Mouse (Mus musculus): ENCODE results near the gene Ppp1r9a. TPM values are rescaled to one million over a fixed set of nuclear protein-coding genes. Genes with fewer than 3 reads are reported as not detected.

The Ppp1r9a gene
- polyA plus RNA-seq, 1 experiment from 2014 or later, result 12.1 TPM

DNA sequence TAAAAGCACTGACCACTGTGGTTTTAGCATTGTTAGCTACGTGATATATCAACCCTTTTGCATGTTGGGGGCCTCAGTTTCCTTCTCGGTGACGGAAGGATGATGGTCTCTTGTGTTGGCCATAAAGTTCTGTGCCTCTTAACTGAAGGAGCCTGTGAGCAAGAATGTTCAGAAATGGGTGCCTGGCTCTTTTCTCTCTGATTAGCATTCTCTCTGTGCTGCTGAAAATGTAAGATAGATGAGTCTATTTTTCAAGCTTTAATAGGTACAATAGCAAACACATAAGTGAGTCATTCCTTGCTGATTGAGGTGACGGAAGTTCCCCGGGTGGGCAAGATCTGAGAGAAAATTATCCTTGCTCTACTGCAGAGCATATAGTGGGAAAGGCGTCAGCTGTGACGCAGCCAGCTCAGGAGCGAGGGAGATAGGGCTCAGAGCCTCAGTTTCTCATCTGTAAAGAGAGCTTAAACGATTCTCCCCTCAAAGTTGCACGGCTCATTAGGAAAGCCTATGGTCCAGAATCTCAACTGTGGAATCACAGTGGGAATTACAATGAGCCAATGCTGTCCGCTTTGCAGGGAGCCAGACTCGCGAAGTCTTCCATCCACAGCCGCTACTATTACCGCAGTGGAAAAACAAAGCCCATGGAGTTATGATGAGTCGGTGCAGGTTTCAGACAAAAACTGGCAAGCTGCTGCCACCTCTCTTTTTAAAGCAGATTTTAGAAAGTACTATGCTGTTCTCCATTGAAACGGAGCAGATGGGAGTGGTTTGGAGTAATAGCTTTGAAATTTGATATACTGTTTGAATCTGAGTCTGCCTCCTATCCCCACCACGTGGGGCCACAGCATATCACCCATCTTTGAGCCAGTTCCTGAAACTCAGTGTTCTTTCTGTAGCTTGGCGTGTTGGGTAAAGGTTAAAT is 275.5 kb downstream of the Ppp1r9a start:
- in situ Hi-C loops (cut with MboI; ENCODE audit: low pct_unique_long_range_greater_than_20kb), result no loop called here

DNA sequence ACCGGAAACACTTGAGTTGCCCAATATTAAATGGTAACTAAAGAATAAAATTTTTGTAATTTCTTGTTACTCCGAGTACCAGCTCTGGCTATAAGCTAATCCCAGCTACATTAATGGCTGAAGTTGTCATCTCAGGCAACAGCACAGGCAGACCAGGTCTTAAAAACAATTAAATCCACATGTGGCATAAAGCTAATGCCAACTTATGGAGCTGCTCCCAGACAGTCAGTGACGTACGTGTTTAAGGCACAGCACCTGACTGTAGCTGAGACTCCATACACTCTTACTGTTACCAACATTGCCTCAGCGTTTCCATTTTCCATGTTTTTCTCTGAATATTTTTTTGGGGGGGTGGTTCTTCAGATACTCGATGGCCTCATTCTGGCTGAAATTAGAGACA is 276.5 kb downstream of the Ppp1r9a start:
- ChIA-PET POLR2A (no interaction called here), CTCF (interaction anchor here (0.8 kb wide), 1 partner anchor 28 kb away, joined by 4 read pairs; no protein-coding TSS in a partner anchor)
- DNase-seq (ENCODE audit: low read depth, low spot score) (no peak), ATAC-seq (no peak)
- TF ChIP-seq CTCF (IDR thresholded peaks at IDR 0.05), result no peak
- in situ Hi-C loops (cut with MboI; ENCODE audit: low pct_unique_long_range_greater_than_20kb), result no loop called here
- H3K27me3 ChIP-seq, result no peaks in the 10 kb centered on the region

More for the DNA sequence above, 275.5 kb downstream of the Ppp1r9a start:
- H3K27me3 ChIP-seq, result no peaks in the 10 kb centered on the region
- POLR2A ChIA-PET, result no interaction called here
- DNase-seq (ENCODE audit: low read depth, low spot score) (peak; percentile 35), ATAC-seq (peak; percentile 69)
- CTCF ChIA-PET, result interaction anchor here (0.8 to 1.9 kb wide), 3 partner anchors 15 to 27 kb away, joined by 3 to 5 read pairs (median 4); no protein-coding TSS in a partner anchor
- TF ChIP-seq CTCF (IDR thresholded peaks at IDR 0.05), result no peak

DNA sequence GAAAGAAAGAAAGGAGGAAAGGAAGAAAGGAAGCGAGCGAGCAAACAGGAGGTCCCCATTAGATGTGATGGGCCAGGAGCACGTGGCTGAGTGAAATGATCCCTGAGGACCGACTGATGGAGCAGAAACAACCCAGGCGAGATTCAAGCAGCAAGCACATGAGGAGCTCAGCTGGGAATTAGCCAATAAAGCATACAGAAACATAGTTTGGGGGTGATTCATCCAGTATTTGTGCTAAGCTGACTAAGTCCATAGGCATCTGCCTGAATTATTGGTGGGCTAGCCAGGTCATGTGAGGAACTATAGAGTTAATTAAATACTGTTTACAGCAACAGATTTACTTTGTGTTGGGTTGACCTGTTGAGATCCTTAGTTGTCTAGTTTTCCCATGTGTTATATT is 277.9 kb downstream of the Ppp1r9a start:
- in situ Hi-C loops (cut with MboI; ENCODE audit: low pct_unique_long_range_greater_than_20kb), result no loop called here
- ATAC-seq (peak; percentile 51), DNase-seq (ENCODE audit: low read depth, low spot score) (peak; percentile 30)
- ChIA-PET CTCF (no interaction called here), POLR2A (no interaction called here)
- TF ChIP-seq CTCF (IDR thresholded peaks at IDR 0.05), result no peak
- no peaks in the 10 kb centered on the region for H3K27me3 ChIP-seq

DNA sequence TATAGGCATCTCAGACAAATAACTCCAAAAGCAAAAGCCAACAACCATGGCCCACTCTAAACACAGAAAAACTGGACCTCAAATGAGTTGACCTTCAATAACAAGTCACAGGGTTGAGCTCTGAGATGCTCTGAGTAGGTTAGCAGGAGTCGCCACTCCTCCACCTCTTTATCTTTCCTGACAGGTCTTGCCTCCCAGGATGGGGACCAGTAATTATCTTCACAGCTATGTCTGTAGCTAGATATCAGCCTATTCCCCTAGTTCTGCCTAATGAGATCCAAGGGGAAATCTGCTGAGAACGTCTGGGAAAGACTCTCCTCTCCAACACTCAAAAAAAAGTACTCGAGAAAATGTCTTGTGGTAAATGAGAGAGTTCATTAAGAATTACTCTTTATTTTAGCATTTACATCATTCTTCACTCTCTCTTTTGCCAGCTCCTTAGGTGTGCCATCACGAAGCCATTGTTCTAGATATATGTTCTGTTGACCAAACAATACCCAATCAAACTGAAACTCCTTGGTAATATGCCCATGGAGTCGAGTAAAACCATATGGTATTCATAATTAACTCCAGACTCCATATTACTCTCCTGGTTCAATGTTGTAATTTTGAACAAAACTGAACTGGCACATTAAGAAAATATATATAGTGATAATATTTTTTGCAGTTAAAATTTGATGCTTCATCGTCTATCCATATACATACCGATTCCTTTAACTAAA is 283.7 kb downstream of the Ppp1r9a start:
- in situ Hi-C loops (cut with MboI; ENCODE audit: low pct_unique_long_range_greater_than_20kb), result no loop called here
- ChIA-PET POLR2A (no interaction called here), CTCF (no interaction called here)
- DNase-seq (ENCODE audit: low read depth, low spot score) (no peak), ATAC-seq (no peak)
- no peaks in the 10 kb centered on the region for H3K27me3 ChIP-seq
- no peak for TF ChIP-seq CTCF (IDR thresholded peaks at IDR 0.05)

DNA sequence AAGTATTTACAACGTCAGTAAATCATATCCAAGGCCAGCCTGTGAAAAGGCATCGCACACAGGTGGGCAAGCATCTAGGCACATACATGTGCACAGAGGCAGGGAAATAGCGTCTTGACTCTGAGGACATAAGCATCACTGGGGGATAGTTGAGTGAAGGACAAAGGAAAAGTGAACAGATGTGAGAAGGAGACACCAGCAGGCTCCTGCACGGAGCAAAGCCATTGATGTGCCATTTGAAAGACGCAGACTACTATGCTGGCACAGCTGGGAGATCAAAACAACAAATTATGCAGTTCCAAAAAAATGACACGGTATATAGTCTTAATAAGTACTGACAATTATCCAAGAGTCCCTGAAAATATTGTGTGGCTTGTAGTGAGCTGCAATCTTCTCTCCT is 284.9 kb downstream of the Ppp1r9a start:
- ATAC-seq (no peak), DNase-seq (ENCODE audit: low read depth, low spot score) (no peak)
- ChIA-PET POLR2A (no interaction called here), CTCF (no interaction called here)
- TF ChIP-seq CTCF (IDR thresholded peaks at IDR 0.05), result no peak
- in situ Hi-C loops (cut with MboI; ENCODE audit: low pct_unique_long_range_greater_than_20kb), result no loop called here
- no peaks in the 10 kb centered on the region for H3K27me3 ChIP-seq

DNA sequence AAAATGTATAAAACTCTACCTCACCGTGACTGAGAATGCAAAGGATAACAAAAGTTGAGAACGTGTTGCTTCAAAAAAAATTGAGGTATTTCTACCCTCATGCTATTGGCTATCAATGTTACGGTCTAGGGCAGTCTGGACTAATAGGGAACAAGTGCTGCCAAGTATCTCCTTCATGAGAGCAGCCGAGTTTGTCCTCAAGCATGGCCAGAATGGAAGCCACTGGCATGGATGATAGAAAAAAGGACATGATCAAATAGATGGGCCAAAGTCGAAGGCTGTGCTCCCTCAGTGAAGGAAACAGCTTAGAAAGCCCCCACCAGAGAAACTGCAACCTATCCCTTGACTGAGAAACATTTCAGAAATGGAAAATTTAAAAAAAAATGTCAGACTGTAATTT is 285.3 kb downstream of the Ppp1r9a start:
- ATAC-seq (no peak), DNase-seq (ENCODE audit: low read depth, low spot score) (no peak)
- POLR2A ChIA-PET, result no interaction called here
- no peak for TF ChIP-seq CTCF (IDR thresholded peaks at IDR 0.05)
- CTCF ChIA-PET, result no interaction called here
- H3K27me3 ChIP-seq, result no peaks in the 10 kb centered on the region
- in situ Hi-C loops (cut with MboI; ENCODE audit: low pct_unique_long_range_greater_than_20kb), result no loop called here

DNA sequence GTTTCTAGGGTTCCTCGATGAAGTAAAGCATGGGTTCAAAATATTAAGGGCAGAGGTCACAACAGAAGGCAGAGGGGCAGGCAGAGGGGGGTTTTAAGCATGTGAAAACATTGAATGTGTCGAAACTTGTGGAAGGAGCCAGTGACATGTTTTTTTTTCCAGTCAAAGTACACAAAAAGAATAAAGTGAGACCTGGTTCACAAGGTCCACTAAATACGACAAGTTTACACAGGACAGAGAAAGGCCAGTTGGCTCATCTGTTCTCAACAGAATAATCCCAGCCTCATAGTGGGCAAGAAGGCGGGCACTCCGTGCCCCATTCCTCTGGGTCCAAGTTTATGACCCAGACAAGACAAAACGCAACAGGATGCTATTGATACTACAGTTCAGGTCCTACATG is 286.2 kb downstream of the Ppp1r9a start:
- in situ Hi-C loops (cut with MboI; ENCODE audit: low pct_unique_long_range_greater_than_20kb), result no loop called here
- no peaks in the 10 kb centered on the region for H3K27me3 ChIP-seq
- ChIA-PET CTCF (no interaction called here), POLR2A (no interaction called here)
- DNase-seq (ENCODE audit: low read depth, low spot score) (no peak), ATAC-seq (no peak)
- no peak for TF ChIP-seq CTCF (IDR thresholded peaks at IDR 0.05)

DNA sequence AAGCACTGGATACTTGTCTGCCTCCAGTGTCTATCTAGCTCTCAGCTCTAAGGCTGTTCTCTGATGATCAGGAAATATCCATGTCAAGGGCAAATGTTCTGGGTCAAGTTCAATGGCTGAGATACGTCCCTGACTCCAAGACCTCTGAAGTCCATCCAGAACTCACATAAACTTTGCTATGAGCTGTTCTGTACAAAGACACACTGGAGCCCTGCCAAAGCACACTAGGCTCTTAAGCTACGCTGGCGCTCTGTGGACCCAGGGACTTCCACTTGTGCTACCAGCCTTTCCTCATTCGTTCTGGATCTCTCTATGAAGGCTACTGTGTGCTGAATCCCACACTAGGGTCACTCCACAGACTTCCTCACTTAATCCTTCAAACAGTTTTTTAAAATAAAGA is 286.8 kb downstream of the Ppp1r9a start:
- no peaks in the 10 kb centered on the region for H3K27me3 ChIP-seq
- ChIA-PET CTCF (interaction anchor here (1.2 kb wide), 1 partner anchor 22 kb away, joined by 4 read pairs; no protein-coding TSS in a partner anchor), POLR2A (no interaction called here)
- in situ Hi-C loops (cut with MboI; ENCODE audit: low pct_unique_long_range_greater_than_20kb), result no loop called here
- no peak for TF ChIP-seq CTCF (IDR thresholded peaks at IDR 0.05)
- ATAC-seq, result no peak
- DNase-seq (ENCODE audit: low read depth, low spot score), result no peak

DNA sequence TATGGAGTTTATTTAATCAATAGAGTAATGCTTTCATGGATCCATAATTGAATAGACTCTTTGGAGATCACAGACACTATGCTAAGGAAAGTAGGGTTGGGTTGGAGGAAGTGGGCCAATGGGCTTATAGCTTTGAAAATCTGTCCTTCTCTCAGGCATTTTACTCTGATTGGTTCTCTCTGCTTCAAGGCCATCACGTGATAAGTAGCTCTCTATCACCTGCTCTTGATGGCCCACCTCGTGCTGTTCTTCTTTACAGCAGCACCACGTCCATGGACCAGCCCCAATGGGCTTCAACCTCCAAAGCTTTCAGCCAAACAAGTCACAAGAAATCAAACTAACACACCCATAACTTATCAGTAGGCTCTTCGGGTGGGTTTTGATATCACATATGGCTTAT is 288.0 kb downstream of the Ppp1r9a start:
- TF ChIP-seq CTCF (IDR thresholded peaks at IDR 0.05), result no peak
- in situ Hi-C loops (cut with MboI; ENCODE audit: low pct_unique_long_range_greater_than_20kb), result no loop called here
- ChIA-PET CTCF (interaction anchor here (1.2 kb wide), 1 partner anchor 21 kb away, joined by 4 read pairs; no protein-coding TSS in a partner anchor), POLR2A (no interaction called here)
- ATAC-seq, result no peak
- no peaks in the 10 kb centered on the region for H3K27me3 ChIP-seq
- no peak for DNase-seq (ENCODE audit: low read depth, low spot score)

DNA sequence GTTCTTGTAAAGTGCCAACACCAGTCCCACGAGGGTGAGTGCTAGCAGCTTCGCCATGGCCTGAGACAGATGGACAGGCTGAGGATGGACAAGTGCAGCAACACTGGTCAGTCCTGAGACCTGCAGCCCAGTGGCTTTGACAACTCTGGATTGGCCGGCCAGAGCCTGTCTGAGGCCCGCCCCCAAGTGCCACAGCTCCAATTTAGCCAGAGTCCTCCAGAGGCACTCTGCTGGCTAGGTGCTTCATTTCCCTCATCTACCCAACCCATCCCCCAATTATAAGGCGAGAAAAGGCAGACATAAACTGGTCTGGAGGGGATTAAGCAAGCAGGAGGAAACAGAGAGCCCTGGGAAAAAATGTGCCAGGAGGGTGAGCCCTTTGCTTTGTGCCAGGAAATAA is 291.0 kb downstream of the Ppp1r9a start, which contains the start of gene Pon1:
Gene Pon1, minus strand, starts transcription at position 254 of the 400 bp plus-strand sequence.
- in situ Hi-C loops (cut with MboI; ENCODE audit: low pct_unique_long_range_greater_than_20kb), result no loop called here
- no peak for ATAC-seq
- ChIA-PET POLR2A (no interaction called here), CTCF (no interaction called here)
- no peaks in the 10 kb centered on the region for H3K27me3 ChIP-seq
- no peak for DNase-seq (ENCODE audit: low read depth, low spot score)
- no peak for TF ChIP-seq CTCF (IDR thresholded peaks at IDR 0.05)

DNA sequence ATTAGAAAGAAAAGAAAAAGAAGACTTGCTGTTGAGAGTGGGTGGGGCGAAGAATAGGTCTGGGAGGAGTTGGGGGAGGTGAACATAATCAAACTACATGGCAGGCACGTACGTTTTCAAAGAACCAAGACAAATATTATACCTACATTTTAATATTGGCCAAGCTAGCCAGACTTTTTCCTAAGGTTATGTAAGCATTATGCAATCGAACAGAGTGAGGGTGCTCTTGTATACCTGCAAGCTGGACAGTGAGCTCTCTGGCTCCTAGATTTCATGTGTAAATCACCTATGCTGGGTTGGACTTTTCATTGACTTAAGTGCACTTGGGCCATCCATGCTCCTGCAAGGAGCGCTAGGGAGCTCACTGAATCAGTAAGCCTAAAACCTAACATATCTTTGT is 295.9 kb downstream of the Ppp1r9a start:
- DNase-seq (ENCODE audit: low read depth, low spot score) (no peak), ATAC-seq (no peak)
- CTCF ChIA-PET, result no interaction called here
- no peak for TF ChIP-seq CTCF (IDR thresholded peaks at IDR 0.05)
- POLR2A ChIA-PET, result no interaction called here
- in situ Hi-C loops (cut with MboI; ENCODE audit: low pct_unique_long_range_greater_than_20kb), result no loop called here
- H3K27me3 ChIP-seq, result no peaks in the 10 kb centered on the region

All from Patski (cell line).